Comparison of ENCODE assay signal across 8 mouse cellular contexts in the genomic region with DNA sequence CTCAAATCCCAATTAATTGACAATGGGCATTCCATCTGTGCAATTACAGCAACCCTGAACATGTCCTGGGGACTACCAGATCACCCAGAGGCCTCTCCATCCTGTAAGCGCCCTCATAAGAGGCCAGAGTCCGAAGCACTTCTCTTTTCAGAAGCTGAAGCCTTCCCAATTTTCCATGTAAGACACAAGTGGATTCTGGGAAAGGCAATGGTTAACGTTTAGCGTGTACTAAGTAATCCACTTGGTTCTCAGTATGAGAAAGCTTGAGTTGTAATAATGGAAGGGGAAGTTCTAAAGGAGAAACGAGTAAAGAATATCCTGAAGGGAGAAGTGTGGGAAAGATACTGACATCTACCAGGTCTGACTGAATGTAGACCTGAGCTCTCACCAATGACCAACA. TPM values are rescaled to one million over a fixed set of nuclear protein-coding genes. Genes with fewer than 3 reads are reported as not detected.
DNase-seq lines count a peak whose midpoint lies in the region; ATAC-seq and TF ChIP-seq lines count a peak whose summit lies in the region.

No protein-coding gene starts in this region.

- DNase-seq in heart, embryonic 10.5 days (ENCODE audit: low spot score) = no peak
- DNase-seq in heart, postnatal 4 days = no peak
- DNase-seq in embryonic facial prominence, embryonic 11.5 days (ENCODE audit: low spot score) = no peak
- peak; percentile 87 for DNase-seq in midbrain, embryonic 11.5 days (ENCODE audit: low spot score, missing footprints)
- no peak for DNase-seq in cerebellum, postnatal 4 days (ENCODE audit: low spot score in 2 of 2)
- no peak for DNase-seq in frontal cortex, postnatal 10 days (ENCODE audit: low spot score in 2 of 2)
- DNase-seq in cerebellum, adult 18-20 months = no peak

- no peaks in the 10 kb centered on the region for H3K9me3 ChIP-seq in heart, embryonic 10.5 days
- H3K9me3 ChIP-seq in embryonic facial prominence, embryonic 11.5 days (replicated peaks; ENCODE audit: control insufficient read depth, low read length) = no peaks in the 10 kb centered on the region
- no peaks in the 10 kb centered on the region for H3K9me3 ChIP-seq in intestine, postnatal 0 days (ENCODE audit: control insufficient read depth)
- H3K9me3 ChIP-seq in midbrain, embryonic 11.5 days (ENCODE audit: control insufficient read depth, low read length) = no peaks in the 10 kb centered on the region

- H3K9ac ChIP-seq in embryonic facial prominence, embryonic 11.5 days (replicated peaks; ENCODE audit: low read length) = no peak overlapping the region
- no peak overlapping the region for H3K9ac ChIP-seq in intestine, postnatal 0 days (ENCODE audit: low read depth, low read length)
- 0 out of 2 replicates have a peak overlapping the region, but pooled peaks have one; percentile 2 for H3K9ac ChIP-seq in midbrain, embryonic 11.5 days (ENCODE audit: low read length)

- H3K36me3 ChIP-seq in heart, embryonic 10.5 days = no peaks in the 10 kb centered on the region
- no peaks in the 10 kb centered on the region for H3K36me3 ChIP-seq in embryonic facial prominence, embryonic 11.5 days (replicated peaks; ENCODE audit: control insufficient read depth, insufficient read depth, low read depth, low read length)
- H3K36me3 ChIP-seq in intestine, postnatal 0 days (ENCODE audit: control insufficient read depth, insufficient read depth) = no peaks in the 10 kb centered on the region
- H3K36me3 ChIP-seq in midbrain, embryonic 11.5 days (ENCODE audit: control insufficient read depth, insufficient read depth, low read length) = no peaks in the 10 kb centered on the region

- 67% methylated on average over 5 of the region's 5 CpGs for WGBS in heart, embryonic 10.5 days
- WGBS in embryonic facial prominence, embryonic 11.5 days = 56% methylated on average over 5 of the region's 5 CpGs
- 24% methylated on average over 5 of the region's 5 CpGs for WGBS in intestine, postnatal 0 days
- WGBS in midbrain, embryonic 11.5 days = 53% methylated on average over 5 of the region's 5 CpGs

- no peak for TF ChIP-seq CTCF in intestine, postnatal 0 days (IDR thresholded peaks at IDR 0.05; ENCODE audit: low read depth)

- peaks cover 9% of the 10 kb centered on the region; the same call in 1 of the 2 replicates for H3K27me3 ChIP-seq in heart, embryonic 10.5 days (ENCODE audit: insufficient read depth, poor library complexity, severe bottlenecking)
- no peaks in the 10 kb centered on the region for H3K27me3 ChIP-seq in embryonic facial prominence, embryonic 11.5 days (ENCODE audit: control insufficient read depth, insufficient read depth, low read length)
- H3K27me3 ChIP-seq in intestine, postnatal 0 days (replicated peaks; ENCODE audit: control insufficient read depth, insufficient read depth, low read length) = no peaks in the 10 kb centered on the region
- H3K27me3 ChIP-seq in midbrain, embryonic 11.5 days (ENCODE audit: control insufficient read depth, insufficient read depth, low read length) = no peaks in the 10 kb centered on the region

- H3K4me2 ChIP-seq in embryonic facial prominence, embryonic 11.5 days (ENCODE audit: low read depth, low read length) = peak overlapping the region; percentile 51
- H3K4me2 ChIP-seq in intestine, postnatal 0 days (replicated peaks; ENCODE audit: low read depth) = peak overlapping the region; percentile 81
- H3K4me2 ChIP-seq in midbrain, embryonic 11.5 days = peak overlapping the region; percentile 74

- H3K4me1 ChIP-seq in heart, embryonic 10.5 days = peaks cover 5% of the 10 kb centered on the region; the same call in 1 of the 2 replicates
- H3K4me1 ChIP-seq in embryonic facial prominence, embryonic 11.5 days (ENCODE audit: control insufficient read depth, insufficient read depth, low read length) = no peaks in the 10 kb centered on the region
- no peaks in the 10 kb centered on the region for H3K4me1 ChIP-seq in intestine, postnatal 0 days (replicated peaks; ENCODE audit: control insufficient read depth, insufficient read depth, low read length)
- no peaks in the 10 kb centered on the region; the same call in 1 of the 2 replicates for H3K4me1 ChIP-seq in midbrain, embryonic 11.5 days (ENCODE audit: control insufficient read depth, insufficient read depth, low read length)

- no peak for ATAC-seq in embryonic facial prominence, embryonic 11.5 days (replicated peaks; ENCODE audit: insufficient number of reproducible peaks, low FRiP score, low TSS enrichment, low read depth)
- no peak for ATAC-seq in intestine, postnatal 0 days
- no peak for ATAC-seq in midbrain, embryonic 11.5 days (ENCODE audit: low FRiP score)

- H3K4me3 ChIP-seq in heart, embryonic 10.5 days = peak overlapping the region; percentile 87; the same call in 1 of the 2 replicates
- peak overlapping the region; percentile 84 for H3K4me3 ChIP-seq in embryonic facial prominence, embryonic 11.5 days (ENCODE audit: low read depth, low read length)
- H3K4me3 ChIP-seq in intestine, postnatal 0 days (ENCODE audit: low read depth, low read length) = peak overlapping the region; percentile 93
- H3K4me3 ChIP-seq in midbrain, embryonic 11.5 days (ENCODE audit: low read depth, low read length) = no peak overlapping the region

- no peak overlapping the region for H3K27ac ChIP-seq in heart, embryonic 10.5 days
- H3K27ac ChIP-seq in embryonic facial prominence, embryonic 11.5 days (replicated peaks; ENCODE audit: low read depth, low read length) = no peak overlapping the region
- no peak overlapping the region for H3K27ac ChIP-seq in intestine, postnatal 0 days (ENCODE audit: low read depth, low read length)
- no peak overlapping the region for H3K27ac ChIP-seq in midbrain, embryonic 11.5 days (ENCODE audit: low read depth, low read length)

RNA-seq across cellular contexts. Expression of gene Arhgap42, which starts 1.4 kb away (rescaled TPM):
- polyA plus RNA-seq in heart, embryonic 10.5 days (2016; fragmentation: Nextera tagmentation; extraction: Ambion mirVana) = 11.2 and 23.5 TPM in 2 replicates
- total RNA-seq in heart, postnatal 4 days (2021) = 10 to 100 TPM; 11.1 to 13.1 TPM
- 35.5 and 38.9 TPM in 2 replicates for polyA plus RNA-seq in embryonic facial prominence, embryonic 11.5 days (2014; fragmentation: Nextera tagmentation; extraction: Ambion mirVana)
- 23.4 and 27.2 TPM in 2 replicates for polyA plus RNA-seq in intestine, postnatal 0 days (2015; fragmentation: Nextera tagmentation; extraction: Ambion mirVana)
- 22.4 and 25.1 TPM in 2 replicates for polyA plus RNA-seq in midbrain, embryonic 11.5 days (2014; fragmentation: Nextera tagmentation; extraction: Ambion mirVana)
